Mouse (Mus musculus) heart, adult 2 months (tissue): ENCODE measurements around the gene Naip2. TPM values are rescaled to one million over a fixed set of nuclear protein-coding genes. Genes with fewer than 3 reads are reported as not detected.
"Not testable (repeated sequence)": the region's sequence is repeated elsewhere in the genome, so short reads cannot be mapped to it uniquely, and the experiment has no call there.

Source experiments
- DNase-seq, 2 experiments: peaks; one replicate each; pipeline ENCODE4 v3.0.0; 2021
- H3K27ac ChIP-seq: fragments of 200-600 bp; 2 replicates; pipeline ENCODE4 v1.8.1; 2022
- H3K27me3 ChIP-seq: fragments of 200-500 bp; 2 replicates; pipeline ENCODE4 v1.6.1; 2012; ENCODE audit warnings: mild to moderate bottlenecking, low read length, inconsistent platforms, mixed read lengths; ENCODE audit not compliant: control insufficient read depth, insufficient read depth
- H3K36me3 ChIP-seq: fragments of 200-500 bp; 2 replicates; pipeline ENCODE4 v1.6.1; 2012; ENCODE audit warnings: low read length, inconsistent platforms; ENCODE audit not compliant: control insufficient read depth, insufficient read depth
- H3K4me1 ChIP-seq: fragments of 200-500 bp; 2 replicates; pipeline ENCODE4 v1.6.1; 2011; ENCODE audit warnings: low read length; ENCODE audit not compliant: control insufficient read depth, insufficient read depth
- H3K4me3 ChIP-seq: fragments of 200-600 bp; 2 replicates; pipeline ENCODE4 v1.8.1; 2022
- H3K79me2 ChIP-seq: fragments of 200-500 bp; replicated peaks from 2 replicates; pipeline ENCODE4 v1.6.1; 2012; ENCODE audit warnings: mild to moderate bottlenecking, inconsistent platforms, low read length, moderate library complexity, mixed read lengths; ENCODE audit not compliant: control insufficient read depth, insufficient read depth
- H3K9ac ChIP-seq: fragments of 200-500 bp; 2 replicates; pipeline ENCODE4 v1.6.1; 2012; ENCODE audit warnings: low read depth, mild to moderate bottlenecking, control low read depth, inconsistent platforms, low read length, mixed read lengths
- CTCF ChIP-seq: fragments of 200-600 bp; IDR thresholded peaks from 2 replicates; pipeline ENCODE4 v1.8.1; 2022; ENCODE audit warnings: antibody characterized with exemption, mild to moderate bottlenecking, moderate library complexity
- EP300 ChIP-seq: fragments of 200-500 bp; IDR thresholded peaks from 2 replicates; pipeline ENCODE4 v1.6.1; 2011; ENCODE audit warnings: low read depth, low read length, control low read depth; ENCODE audit not compliant: insufficient read depth
- POLR2A ChIP-seq: fragments of 200-500 bp; IDR thresholded peaks from 2 replicates; pipeline ENCODE4 v1.6.1; 2011; ENCODE audit warnings: mild to moderate bottlenecking, low read depth, low read length, control low read depth; ENCODE audit not compliant: insufficient read depth
- WGBS: fragments of 180-500 bp; shearing (Covaris S2); methylation state at CpG from one replicate; pipeline ENCODE4 v1.1.7; 2018; 5-methylcytosine and 5-hydroxymethylcytosine counted together
- intact Hi-C: fragments of 180-260 bp; cut with DNase I; formaldehyde crosslinking; loops from one replicate; pipeline ENCODE4 v1.15.1; 2025
- long read RNA-seq: library from polyadenylated mRNA; stranded (forward); transcript quantifications from one replicate; pipeline ENCODE4 v2.0.0, GENCODE M21; 2021
- polyA plus RNA-seq: library from polyadenylated mRNA; depleted of rRNA; stranded (reverse); fragments of >200 nt; gene quantifications from 2 replicates; pipeline ENCODE4 v1.2.3, GENCODE M21; 2012; rRNA removed
- total RNA-seq, 2 experiments: library from RNA; stranded (reverse); gene quantifications; 2 replicates each; pipeline ENCODE4 v1.2.3; 2021

The Naip2 gene
- total RNA-seq (under 1 TPM; 0.57 TPM), polyA plus RNA-seq (0.53 and 0.59 TPM in 2 replicates)
- long read RNA-seq, partial matches to known transcripts, result 1 of 1 reads
- long read RNA-seq, other reads (novel, unspliced or antisense), result 0 of 1 reads

DNA sequence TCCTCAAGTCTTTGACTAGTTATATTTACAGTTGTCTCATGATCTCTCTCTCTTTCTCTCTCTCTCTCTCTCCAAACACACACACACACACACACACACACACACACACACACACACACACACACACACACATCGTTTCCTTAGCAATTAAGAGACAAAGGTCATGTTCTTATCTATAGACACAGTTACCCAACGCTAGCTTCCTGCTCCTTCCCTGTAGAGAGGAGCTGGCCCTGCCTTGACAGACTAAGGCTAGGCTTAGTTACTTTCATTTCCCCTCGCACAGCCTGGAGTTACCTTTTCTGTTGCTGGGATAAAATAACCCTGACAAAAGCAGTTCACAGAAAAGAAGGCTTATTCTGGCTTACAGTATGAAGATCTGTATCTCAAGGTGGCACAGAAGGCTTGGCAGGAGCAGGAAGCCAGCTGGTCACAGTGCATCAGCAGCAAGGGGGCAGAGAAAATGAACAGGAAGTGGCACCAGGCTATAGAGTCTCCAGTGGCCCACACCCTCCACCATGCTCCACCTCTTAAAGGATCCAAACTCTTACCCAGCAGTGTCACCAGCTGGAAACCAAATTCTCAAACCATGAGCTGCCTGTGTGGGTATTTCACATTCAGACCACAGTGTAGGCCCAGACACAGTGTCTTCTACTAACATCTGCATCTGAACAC, at the start of gene Naip2:
Gene Naip2 (minus strand): TSS at position 434 of the 675 bp plus-strand sequence.
- H3K27me3 ChIP-seq, H3K4me1 ChIP-seq, intact Hi-C loops, H3K79me2 ChIP-seq, H3K9ac ChIP-seq, H3K36me3 ChIP-seq, H3K27ac ChIP-seq, H3K4me3 ChIP-seq: not testable (repeated sequence)
- WGBS, result 12% methylated on average over 3 of the region's 3 CpGs
- TF ChIP-seq POLR2A, result 0 out of 2 replicates have a peak, but pooled peaks have one; percentile 37
- DNase-seq, result peak in 1 of 2 experiments; percentile 13

DNA sequence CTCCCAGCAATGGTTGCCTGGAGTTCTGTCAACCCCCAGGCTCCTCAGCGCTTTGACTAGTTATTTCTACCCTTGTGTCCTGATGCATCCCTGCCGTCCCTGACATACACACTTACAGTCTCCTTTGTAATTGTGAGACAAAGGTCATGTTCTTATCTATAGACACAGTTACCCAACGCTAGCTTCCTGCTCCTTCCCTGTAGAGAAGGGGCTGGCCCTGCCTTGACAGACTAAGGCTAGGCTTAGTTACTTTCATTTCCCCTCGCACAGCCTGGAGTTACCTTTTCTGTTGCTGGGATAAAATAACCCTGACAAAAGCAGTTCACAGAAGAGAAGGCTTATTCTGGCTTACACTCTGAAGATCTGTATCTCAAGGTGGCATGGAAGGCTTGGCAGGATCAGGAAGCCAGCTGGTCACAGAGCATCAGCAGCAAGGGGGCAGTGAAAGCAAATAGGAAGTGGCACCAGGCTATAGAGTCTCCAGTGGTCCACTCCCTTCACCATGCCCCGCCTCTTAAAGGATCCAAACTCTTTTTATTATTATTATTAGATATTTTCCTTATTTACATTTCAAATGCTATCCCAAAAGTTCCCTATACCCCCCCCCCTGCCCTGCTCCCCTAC, 45.1 kb upstream of the Naip2 start:
- H3K4me3 ChIP-seq, H3K9ac ChIP-seq, H3K79me2 ChIP-seq, intact Hi-C loops, H3K27me3 ChIP-seq, H3K36me3 ChIP-seq, H3K27ac ChIP-seq, H3K4me1 ChIP-seq: not testable (repeated sequence)
- 42% methylated on average over 5 of the region's 5 CpGs for WGBS
- peak in 1 of 2 experiments; percentile 18 for DNase-seq

DNA sequence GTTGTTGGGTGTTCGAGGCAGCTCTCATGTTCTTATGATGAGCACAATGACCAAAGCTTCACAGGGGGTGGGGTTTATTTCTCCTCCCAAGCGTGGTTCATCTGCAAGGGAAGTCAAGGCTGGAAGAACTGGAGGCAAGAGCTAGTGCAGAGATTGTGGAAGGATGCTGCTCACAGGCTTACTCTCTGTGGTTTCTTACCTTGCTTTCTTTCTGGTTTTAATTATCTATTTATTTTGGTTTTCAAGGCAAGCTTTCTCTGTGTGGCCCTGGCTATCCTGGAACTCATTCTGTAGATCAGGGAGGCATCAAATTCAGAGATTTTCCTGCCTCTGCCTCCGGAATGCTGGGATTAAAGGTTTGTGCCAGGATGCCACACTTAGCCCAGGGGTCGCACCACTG, 44.3 kb upstream of the Naip2 start, which contains the start of gene Naip5:
Gene Naip5 (minus strand): TSS at position 101 of the 400 bp plus-strand sequence.
- H3K79me2 ChIP-seq, H3K36me3 ChIP-seq, DNase-seq, H3K27ac ChIP-seq, H3K4me3 ChIP-seq, intact Hi-C loops, H3K4me1 ChIP-seq, H3K27me3 ChIP-seq, H3K9ac ChIP-seq: not testable (repeated sequence)
- 70% methylated on average over 4 of the region's 4 CpGs for WGBS

DNA sequence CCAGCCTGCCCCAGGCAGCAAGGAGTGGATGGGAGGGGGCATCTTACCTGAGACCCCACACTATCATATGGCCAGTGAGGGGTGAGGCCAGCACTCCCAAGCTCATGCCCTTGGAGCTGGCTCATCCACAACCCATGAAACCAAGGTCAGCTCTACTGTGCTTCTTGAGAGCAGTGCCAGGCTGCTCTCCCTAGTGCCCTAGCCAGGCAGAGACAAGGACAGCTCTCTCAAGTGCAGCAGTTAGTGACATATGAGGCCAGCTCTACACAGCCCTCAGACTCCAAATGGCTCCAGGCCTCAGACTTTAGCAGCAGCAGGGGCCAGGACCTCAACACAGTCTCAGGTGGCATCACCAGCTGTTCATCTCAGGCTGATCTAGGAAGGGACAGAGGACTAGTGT, 41.8 kb upstream of the Naip2 start:
- Histone ChIP-seq H3K27ac (no peak overlapping the region), H3K4me1 (no peaks in the 10 kb centered on the region), H3K27me3 (no peaks in the 10 kb centered on the region), H3K4me3 (no peak overlapping the region), H3K36me3 (no peaks in the 10 kb centered on the region), H3K9ac (no peak overlapping the region), H3K79me2 (no peaks in the 10 kb centered on the region)
- DNase-seq, result no peak
- TF ChIP-seq CTCF (no peak), EP300 (no peak), POLR2A (no peak)
- intact Hi-C loops, result no loop called here

DNA sequence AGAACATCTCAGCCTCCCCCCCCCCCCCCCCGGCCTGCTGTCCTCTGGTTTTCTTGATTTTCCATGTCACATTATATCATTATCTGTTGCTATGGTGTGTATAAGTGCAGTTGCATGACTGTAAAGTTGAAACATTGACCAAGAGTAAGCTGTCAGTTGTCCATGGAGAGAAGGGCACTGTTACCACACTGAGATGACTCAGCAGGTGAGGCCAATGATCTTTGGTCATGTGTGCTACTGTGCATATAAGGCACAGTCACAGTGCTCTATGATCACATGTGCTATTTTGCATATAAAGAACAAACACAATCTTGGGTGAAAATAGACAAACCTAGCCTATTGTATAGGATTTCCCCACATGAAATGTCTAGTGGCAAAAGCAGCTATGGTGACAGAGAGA, 11.8 kb upstream of the Naip2 start:
- intact Hi-C loops, H3K27me3 ChIP-seq, H3K4me1 ChIP-seq, H3K79me2 ChIP-seq, H3K4me3 ChIP-seq, H3K9ac ChIP-seq, DNase-seq, H3K36me3 ChIP-seq, H3K27ac ChIP-seq: not testable (repeated sequence)
- WGBS, result 60% methylated on average over 1 of the region's 1 CpGs

DNA sequence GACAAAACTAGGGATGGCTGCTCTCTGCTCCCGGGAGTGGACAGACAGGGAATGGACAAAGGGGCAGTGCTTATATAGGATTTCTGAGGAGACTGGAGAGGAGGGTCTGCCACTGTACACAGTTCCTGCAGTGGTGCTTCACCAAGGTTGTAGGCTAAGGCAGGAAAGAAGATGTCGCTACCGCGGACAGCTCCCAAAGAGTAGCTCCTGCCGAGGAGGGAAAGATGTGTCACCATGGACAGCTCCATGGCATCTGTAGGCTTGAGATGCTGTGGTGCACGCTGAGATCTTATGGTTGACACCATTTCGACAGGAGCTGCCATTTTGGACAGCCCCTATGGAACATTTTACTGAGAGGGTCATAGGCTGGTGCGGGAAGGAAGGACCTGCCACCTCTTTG, 8.6 kb upstream of the Naip2 start:
- Histone ChIP-seq H3K36me3 (no peaks in the 10 kb centered on the region), H3K4me1 (no peaks in the 10 kb centered on the region), H3K9ac (no peak overlapping the region), H3K4me3 (no peak overlapping the region), H3K79me2 (no peaks in the 10 kb centered on the region), H3K27me3 (no peaks in the 10 kb centered on the region), H3K27ac (no peak overlapping the region)
- TF ChIP-seq CTCF (no peak), POLR2A (no peak), EP300 (no peak)
- WGBS, result 24% methylated on average over 8 of the region's 8 CpGs
- peak; percentile 8 to 30 for DNase-seq
- intact Hi-C loops, result no loop called here
